Mouse (Mus musculus): ENCODE data around the gene Cdh23. TPM values are rescaled to one million over a fixed set of nuclear protein-coding genes. Genes with fewer than 3 reads are reported as not detected.
A peak's percentile ranks its signal among the peaks of the same experiment; 100 is the strongest.

Gene Cdh23
- polyA plus RNA-seq, 1 experiment from 2014 or later = 0.87 TPM

- 83% methylated on average over 15 of the region's 15 CpGs for WGBS
- H3K4me1 ChIP-seq (ENCODE audit: control insufficient read depth, insufficient read depth, low read length) = no peaks in the 10 kb centered on the region
Observed at GRCm38 (mm10) chr10:60580666-60581065, 115.6 kb downstream of the Cdh23 start.

GRCm38 (mm10) chr10:60578738-60579538 is 117.4 kb downstream of the Cdh23 start:
- ATAC-seq (replicated peaks; ENCODE audit: insufficient number of reproducible peaks, low FRiP score, low TSS enrichment, low read depth) = no peak; the same call in 1 of the 2 replicates
- H3K36me3 ChIP-seq (replicated peaks; ENCODE audit: control insufficient read depth, insufficient read depth, low read depth, low read length) = no peaks in the 10 kb centered on the region
- H3K4me1 ChIP-seq (ENCODE audit: control insufficient read depth, insufficient read depth, low read length) = no peaks in the 10 kb centered on the region
- no peak overlapping the region for H3K27ac ChIP-seq (replicated peaks; ENCODE audit: low read depth, low read length)
- H3K27me3 ChIP-seq (ENCODE audit: control insufficient read depth, insufficient read depth, low read length) = no peaks in the 10 kb centered on the region
- H3K4me2 ChIP-seq (ENCODE audit: low read depth, low read length) = no peak overlapping the region
- H3K9ac ChIP-seq (replicated peaks; ENCODE audit: low read length) = no peak overlapping the region
- H3K4me3 ChIP-seq (ENCODE audit: low read depth, low read length) = no peak overlapping the region
- DNase-seq (ENCODE audit: low spot score) = no peak
- 83% methylated on average over 10 of the region's 12 CpGs for WGBS
- no peaks in the 10 kb centered on the region for H3K9me3 ChIP-seq (replicated peaks; ENCODE audit: control insufficient read depth, low read length)

More at GRCm38 (mm10) chr10:60580666-60581065, 115.6 kb downstream of the Cdh23 start:
- no peak for ATAC-seq (replicated peaks; ENCODE audit: insufficient number of reproducible peaks, low FRiP score, low TSS enrichment, low read depth)
- Histone ChIP-seq H3K9me3 (replicated peaks; ENCODE audit: control insufficient read depth, low read length) (no peaks in the 10 kb centered on the region), H3K4me3 (ENCODE audit: low read depth, low read length) (no peak overlapping the region), H3K4me2 (ENCODE audit: low read depth, low read length) (no peak overlapping the region), H3K9ac (replicated peaks; ENCODE audit: low read length) (no peak overlapping the region), H3K27me3 (ENCODE audit: control insufficient read depth, insufficient read depth, low read length) (no peaks in the 10 kb centered on the region), H3K27ac (replicated peaks; ENCODE audit: low read depth, low read length) (no peak overlapping the region), H3K36me3 (replicated peaks; ENCODE audit: control insufficient read depth, insufficient read depth, low read depth, low read length) (no peaks in the 10 kb centered on the region)
- no peak for DNase-seq (ENCODE audit: low spot score)

- DNase-seq (ENCODE audit: low spot score) = no peak
- no peak overlapping the region for H3K4me3 ChIP-seq (ENCODE audit: low read depth, low read length)
- H3K36me3 ChIP-seq (replicated peaks; ENCODE audit: control insufficient read depth, insufficient read depth, low read depth, low read length) = no peaks in the 10 kb centered on the region
- H3K9ac ChIP-seq (replicated peaks; ENCODE audit: low read length) = no peak overlapping the region
- H3K4me2 ChIP-seq (ENCODE audit: low read depth, low read length) = no peak overlapping the region
- H3K27ac ChIP-seq (replicated peaks; ENCODE audit: low read depth, low read length) = no peak overlapping the region
- no peaks in the 10 kb centered on the region for H3K9me3 ChIP-seq (replicated peaks; ENCODE audit: control insufficient read depth, low read length)
- H3K27me3 ChIP-seq (ENCODE audit: control insufficient read depth, insufficient read depth, low read length) = no peaks in the 10 kb centered on the region
- 86% methylated on average over 12 of the region's 12 CpGs for WGBS
- ATAC-seq (replicated peaks; ENCODE audit: insufficient number of reproducible peaks, low FRiP score, low TSS enrichment, low read depth) = no peak
- no peaks in the 10 kb centered on the region for H3K4me1 ChIP-seq (ENCODE audit: control insufficient read depth, insufficient read depth, low read length)
Observed at GRCm38 (mm10) chr10:60577920-60578737, 118.2 kb downstream of the Cdh23 start.

GRCm38 (mm10) chr10:60577125-60577919 is 119.0 kb downstream of the Cdh23 start:
- 66% methylated on average over 13 of the region's 13 CpGs for WGBS
- Histone ChIP-seq H3K9ac (replicated peaks; ENCODE audit: low read length) (no peak overlapping the region), H3K27me3 (ENCODE audit: control insufficient read depth, insufficient read depth, low read length) (no peaks in the 10 kb centered on the region), H3K4me2 (ENCODE audit: low read depth, low read length) (no peak overlapping the region), H3K9me3 (replicated peaks; ENCODE audit: control insufficient read depth, low read length) (no peaks in the 10 kb centered on the region), H3K27ac (replicated peaks; ENCODE audit: low read depth, low read length) (no peak overlapping the region), H3K4me1 (ENCODE audit: control insufficient read depth, insufficient read depth, low read length) (no peaks in the 10 kb centered on the region), H3K4me3 (ENCODE audit: low read depth, low read length) (no peak overlapping the region), H3K36me3 (replicated peaks; ENCODE audit: control insufficient read depth, insufficient read depth, low read depth, low read length) (no peaks in the 10 kb centered on the region)
- no peak for DNase-seq (ENCODE audit: low spot score)
- ATAC-seq (replicated peaks; ENCODE audit: insufficient number of reproducible peaks, low FRiP score, low TSS enrichment, low read depth) = no peak

GRCm38 (mm10) chr10:60574851-60575250 is 121.4 kb downstream of the Cdh23 start:
- H3K4me1 ChIP-seq (ENCODE audit: control insufficient read depth, insufficient read depth, low read length) = no peaks in the 10 kb centered on the region
- H3K4me3 ChIP-seq (ENCODE audit: low read depth, low read length) = no peak overlapping the region
- no peak overlapping the region for H3K27ac ChIP-seq (replicated peaks; ENCODE audit: low read depth, low read length)
- no peak overlapping the region for H3K4me2 ChIP-seq (ENCODE audit: low read depth, low read length)
- WGBS = 92% methylated on average over 3 of the region's 3 CpGs
- ATAC-seq (replicated peaks; ENCODE audit: insufficient number of reproducible peaks, low FRiP score, low TSS enrichment, low read depth) (no peak), DNase-seq (ENCODE audit: low spot score) (no peak)
- H3K27me3 ChIP-seq (ENCODE audit: control insufficient read depth, insufficient read depth, low read length) = no peaks in the 10 kb centered on the region
- no peak overlapping the region for H3K9ac ChIP-seq (replicated peaks; ENCODE audit: low read length)
- no peaks in the 10 kb centered on the region for H3K9me3 ChIP-seq (replicated peaks; ENCODE audit: control insufficient read depth, low read length)
- H3K36me3 ChIP-seq (replicated peaks; ENCODE audit: control insufficient read depth, insufficient read depth, low read depth, low read length) = no peaks in the 10 kb centered on the region

- Histone ChIP-seq H3K27me3 (ENCODE audit: control insufficient read depth, insufficient read depth, low read length) (no peaks in the 10 kb centered on the region), H3K36me3 (replicated peaks; ENCODE audit: control insufficient read depth, insufficient read depth, low read depth, low read length) (no peaks in the 10 kb centered on the region), H3K4me3 (ENCODE audit: low read depth, low read length) (no peak overlapping the region), H3K9me3 (replicated peaks; ENCODE audit: control insufficient read depth, low read length) (no peaks in the 10 kb centered on the region), H3K9ac (replicated peaks; ENCODE audit: low read length) (no peak overlapping the region), H3K4me2 (ENCODE audit: low read depth, low read length) (no peak overlapping the region), H3K27ac (replicated peaks; ENCODE audit: low read depth, low read length) (no peak overlapping the region), H3K4me1 (ENCODE audit: control insufficient read depth, insufficient read depth, low read length) (no peaks in the 10 kb centered on the region)
- 86% methylated on average over 4 of the region's 4 CpGs for WGBS
- no peak for DNase-seq (ENCODE audit: low spot score)
- ATAC-seq (replicated peaks; ENCODE audit: insufficient number of reproducible peaks, low FRiP score, low TSS enrichment, low read depth) = no peak
Observed at GRCm38 (mm10) chr10:60571491-60571890, 124.8 kb downstream of the Cdh23 start.

- 38% methylated on average over 24 of the region's 24 CpGs for WGBS
- no peaks in the 10 kb centered on the region for H3K36me3 ChIP-seq (replicated peaks; ENCODE audit: control insufficient read depth, insufficient read depth, low read depth, low read length)
- ATAC-seq (replicated peaks; ENCODE audit: insufficient number of reproducible peaks, low FRiP score, low TSS enrichment, low read depth) (no peak), DNase-seq (ENCODE audit: low spot score) (no peak)
- peak overlapping the region; percentile 37 for H3K9ac ChIP-seq (replicated peaks; ENCODE audit: low read length)
- no peaks in the 10 kb centered on the region for H3K27me3 ChIP-seq (ENCODE audit: control insufficient read depth, insufficient read depth, low read length)
- H3K27ac ChIP-seq (replicated peaks; ENCODE audit: low read depth, low read length) = no peak overlapping the region
- no peaks in the 10 kb centered on the region; the same call in 1 of the 2 replicates for H3K4me1 ChIP-seq (ENCODE audit: control insufficient read depth, insufficient read depth, low read length)
- H3K9me3 ChIP-seq (replicated peaks; ENCODE audit: control insufficient read depth, low read length) = no peaks in the 10 kb centered on the region
- H3K4me2 ChIP-seq (ENCODE audit: low read depth, low read length) = peak overlapping the region; percentile 13; the same call in 1 of the 2 replicates
- H3K4me3 ChIP-seq (ENCODE audit: low read depth, low read length) = no peak overlapping the region
Observed at GRCm38 (mm10) chr10:60566369-60567037, 129.8 kb downstream of the Cdh23 start.
